Mouse (Mus musculus) olfactory bulb, adult 2 months (tissue): ENCODE data around the gene Ctrb1.

Source experiments
- CTCF ChIP-seq: fragments of 200-500 bp; IDR thresholded peaks from 2 replicates; pipeline ENCODE4 v1.5.1; 2012; ENCODE audit warnings: low read depth, mild to moderate bottlenecking, low read length, moderate library complexity; ENCODE audit not compliant: insufficient read depth
- POLR2A ChIP-seq: fragments of 200-500 bp; IDR thresholded peaks from 2 replicates; pipeline ENCODE4 v1.6.1; 2012; ENCODE audit warnings: mild to moderate bottlenecking, low read depth, low read length, moderate library complexity; ENCODE audit not compliant: insufficient read depth

DNA sequence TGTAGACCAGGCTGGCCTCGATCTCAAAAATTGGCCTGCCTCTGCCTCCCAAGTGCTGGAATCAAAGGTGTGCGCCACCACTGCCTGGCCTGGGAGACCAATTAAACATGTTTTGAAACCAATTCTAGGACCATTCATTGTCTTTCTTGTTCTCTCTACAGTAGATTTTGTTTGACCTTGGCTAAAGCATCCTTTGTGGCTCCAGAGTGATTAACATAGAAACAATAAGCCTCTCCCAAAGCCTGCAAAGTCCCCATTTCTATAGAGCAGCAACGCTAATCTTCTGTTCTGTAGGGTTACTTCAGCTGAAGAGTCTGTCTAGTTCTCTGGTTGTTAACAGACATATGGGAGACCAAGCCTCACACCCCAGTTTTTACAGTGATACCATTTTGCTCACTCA, 40.2 kb downstream of the Ctrb1 start:
- TF ChIP-seq POLR2A = no peak
- no peak for TF ChIP-seq CTCF
